ENCODE assay signal across 13 mouse cellular contexts in genomic region chr1:24303077-24303476, GRCm38 (mm10).
DNase-seq lines count a peak whose midpoint lies in the region; ATAC-seq and TF ChIP-seq lines count a peak whose summit lies in the region.
"Had no signal": no experiment of that assay in that cellular context is flagged by ENCODE, and none has a peak within 500 bp of the region (broad histone marks: within the 10 kb centered on the region; RNA-seq: fewer than 3 reads in every experiment).

No protein-coding gene starts in this region.

- WGBS in intestine, embryonic 15.5 days: 73% methylated on average over 7 of the region's 7 CpGs
- WGBS in intestine, postnatal 0 days: 81% methylated on average over 7 of the region's 7 CpGs
- WGBS in midbrain, embryonic 13.5 days: 89% methylated on average over 7 of the region's 7 CpGs
- WGBS in midbrain, embryonic 14.5 days: 92% methylated on average over 7 of the region's 7 CpGs
- WGBS in hindbrain, embryonic 14.5 days: 85% methylated on average over 7 of the region's 7 CpGs

- no peaks in the 10 kb centered on the region for H3K4me1 ChIP-seq in intestine, embryonic 15.5 days (replicated peaks)
- no peaks in the 10 kb centered on the region for H3K4me1 ChIP-seq in intestine, postnatal 0 days (replicated peaks; ENCODE audit: control insufficient read depth, insufficient read depth, low read length)
- H3K4me1 ChIP-seq in midbrain, embryonic 13.5 days (replicated peaks): no peaks in the 10 kb centered on the region
- no peaks in the 10 kb centered on the region for H3K4me1 ChIP-seq in midbrain, embryonic 14.5 days (ENCODE audit: control insufficient read depth, insufficient read depth, low read length)
- peaks cover 4% of the 10 kb centered on the region; the same call in 1 of the 2 replicates for H3K4me1 ChIP-seq in hindbrain, embryonic 14.5 days (replicated peaks; ENCODE audit: control insufficient read depth, insufficient read depth, low read length)
- H3K4me1 ChIP-seq: embryonic facial prominence, embryonic 15.5 days; heart, embryonic 12.5 days; stomach, embryonic 15.5 days had no signal

- no peak for TF ChIP-seq CTCF in intestine, postnatal 0 days (IDR thresholded peaks at IDR 0.05; ENCODE audit: low read depth)

- no peaks in the 10 kb centered on the region for H3K27me3 ChIP-seq in intestine, embryonic 15.5 days (replicated peaks)
- H3K27me3 ChIP-seq in intestine, postnatal 0 days (replicated peaks; ENCODE audit: control insufficient read depth, insufficient read depth, low read length): no peaks in the 10 kb centered on the region
- no peaks in the 10 kb centered on the region for H3K27me3 ChIP-seq in midbrain, embryonic 13.5 days
- no peaks in the 10 kb centered on the region for H3K27me3 ChIP-seq in midbrain, embryonic 14.5 days (ENCODE audit: control insufficient read depth, insufficient read depth, low read length)
- H3K27me3 ChIP-seq in hindbrain, embryonic 14.5 days (ENCODE audit: control insufficient read depth, insufficient read depth, low read length): no peaks in the 10 kb centered on the region
- H3K27me3 ChIP-seq: embryonic facial prominence, embryonic 15.5 days; heart, embryonic 12.5 days; stomach, embryonic 15.5 days had no signal

- ATAC-seq in intestine, embryonic 15.5 days: 0 out of 2 replicates have a peak, but pooled peaks have one; percentile 10
- no peak for ATAC-seq in intestine, postnatal 0 days
- peak; percentile 70 for ATAC-seq in midbrain, embryonic 13.5 days
- ATAC-seq in midbrain, embryonic 14.5 days (ENCODE audit: low FRiP score, low TSS enrichment): no peak
- ATAC-seq in hindbrain, embryonic 14.5 days (ENCODE audit: low FRiP score): peak; percentile 41; the same call in 1 of the 2 replicates

- no peak for DNase-seq in midbrain, embryonic 14.5 days
- no peak for DNase-seq in hindbrain, embryonic 14.5 days (ENCODE audit: low spot score)
- no peak for DNase-seq in yolk sac, embryonic 10.5 days (ENCODE audit: low spot score)
- DNase-seq in ovary, postnatal 14 days (ENCODE audit: low spot score): no peak
- DNase-seq: thymus, adult 18-20 months had no signal

- no peaks in the 10 kb centered on the region for H3K9me3 ChIP-seq in intestine, embryonic 15.5 days
- H3K9me3 ChIP-seq in intestine, postnatal 0 days (ENCODE audit: control insufficient read depth): no peaks in the 10 kb centered on the region
- H3K9me3 ChIP-seq in midbrain, embryonic 13.5 days: no peaks in the 10 kb centered on the region
- no peaks in the 10 kb centered on the region for H3K9me3 ChIP-seq in midbrain, embryonic 14.5 days (ENCODE audit: control insufficient read depth, low read length)
- H3K9me3 ChIP-seq in hindbrain, embryonic 14.5 days (ENCODE audit: control insufficient read depth, low read length): no peaks in the 10 kb centered on the region
- H3K9me3 ChIP-seq: embryonic facial prominence, embryonic 15.5 days; heart, embryonic 12.5 days; stomach, embryonic 15.5 days had no signal

- no peak overlapping the region for H3K4me3 ChIP-seq in intestine, embryonic 15.5 days (replicated peaks)
- H3K4me3 ChIP-seq in intestine, postnatal 0 days (ENCODE audit: low read depth, low read length): no peak overlapping the region
- H3K4me3 ChIP-seq in midbrain, embryonic 13.5 days (replicated peaks): no peak overlapping the region
- no peak overlapping the region for H3K4me3 ChIP-seq in midbrain, embryonic 14.5 days (replicated peaks; ENCODE audit: low read depth, low read length)
- no peak overlapping the region for H3K4me3 ChIP-seq in hindbrain, embryonic 14.5 days (replicated peaks; ENCODE audit: low read length)
- H3K4me3 ChIP-seq: embryonic facial prominence, embryonic 15.5 days; gastrocnemius, adult 2 months; heart, embryonic 12.5 days; stomach, embryonic 15.5 days had no signal

- H3K27ac ChIP-seq in intestine, embryonic 15.5 days: no peak overlapping the region
- no peak overlapping the region for H3K27ac ChIP-seq in intestine, postnatal 0 days (ENCODE audit: low read depth, low read length)
- H3K27ac ChIP-seq in midbrain, embryonic 13.5 days: no peak overlapping the region
- no peak overlapping the region for H3K27ac ChIP-seq in midbrain, embryonic 14.5 days (replicated peaks; ENCODE audit: low read depth, low read length)
- H3K27ac ChIP-seq in hindbrain, embryonic 14.5 days: no peak overlapping the region
- H3K27ac ChIP-seq: embryonic facial prominence, embryonic 15.5 days; gastrocnemius, adult 2 months; liver, embryonic 14.5 days; stomach, embryonic 15.5 days had no signal

- no peak overlapping the region for H3K9ac ChIP-seq in intestine, embryonic 15.5 days
- no peak overlapping the region for H3K9ac ChIP-seq in intestine, postnatal 0 days (ENCODE audit: low read depth, low read length)
- H3K9ac ChIP-seq in midbrain, embryonic 13.5 days (replicated peaks): no peak overlapping the region
- no peak overlapping the region for H3K9ac ChIP-seq in midbrain, embryonic 14.5 days (replicated peaks; ENCODE audit: low read length)
- H3K9ac ChIP-seq in hindbrain, embryonic 14.5 days: no peak overlapping the region
- H3K9ac ChIP-seq: embryonic facial prominence, embryonic 15.5 days; heart, embryonic 12.5 days; liver, embryonic 14.5 days; stomach, embryonic 15.5 days had no signal

- no peaks in the 10 kb centered on the region for H3K36me3 ChIP-seq in intestine, embryonic 15.5 days
- H3K36me3 ChIP-seq in intestine, postnatal 0 days (ENCODE audit: control insufficient read depth, insufficient read depth): no peaks in the 10 kb centered on the region
- H3K36me3 ChIP-seq in midbrain, embryonic 13.5 days: no peaks in the 10 kb centered on the region
- H3K36me3 ChIP-seq in midbrain, embryonic 14.5 days (ENCODE audit: control insufficient read depth, insufficient read depth, low read length): no peaks in the 10 kb centered on the region
- H3K36me3 ChIP-seq in hindbrain, embryonic 14.5 days (replicated peaks; ENCODE audit: control insufficient read depth, insufficient read depth): no peaks in the 10 kb centered on the region
- H3K36me3 ChIP-seq: embryonic facial prominence, embryonic 15.5 days; heart, embryonic 12.5 days; stomach, embryonic 15.5 days had no signal

- no peak overlapping the region for H3K4me2 ChIP-seq in intestine, embryonic 15.5 days (replicated peaks)
- no peak overlapping the region for H3K4me2 ChIP-seq in intestine, postnatal 0 days (replicated peaks; ENCODE audit: low read depth)
- no peak overlapping the region for H3K4me2 ChIP-seq in midbrain, embryonic 13.5 days (replicated peaks)
- H3K4me2 ChIP-seq in midbrain, embryonic 14.5 days (ENCODE audit: low read length): no peak overlapping the region
- no peak overlapping the region for H3K4me2 ChIP-seq in hindbrain, embryonic 14.5 days (replicated peaks)
- H3K4me2 ChIP-seq: embryonic facial prominence, embryonic 15.5 days; heart, embryonic 12.5 days; stomach, embryonic 15.5 days had no signal

Comparison
In these comparisons a context has a peak if more than half of its experiments do, and no peak if none do; other contexts are left out.
1. ATAC-seq: peak in intestine, embryonic 15.5 days (single experiment), midbrain, embryonic 13.5 days (single experiment) and hindbrain, embryonic 14.5 days (single experiment); none in intestine, postnatal 0 days (single experiment) and midbrain, embryonic 14.5 days (single experiment).